Mouse (Mus musculus) CH12.LX (cell line): Measurements from ENCODE around the gene Suclg2.

Experiments
- CTCF ChIP-seq, 2 experiments: IDR thresholded peaks in 1 of 2; conservative IDR thresholded peaks in 1 of 2; 2 replicates each; pipeline ENCODE4 v1.5.1; 2011 to 2012; ENCODE audit warnings: low read depth in 2 of 2, low read length in 2 of 2, improper control_type of control experiment in 1 of 2, inconsistent platforms in 1 of 2, mild to moderate bottlenecking in 1 of 2, moderate library complexity in 1 of 2
- EP300 ChIP-seq: IDR thresholded peaks from 2 replicates; pipeline ENCODE4 v1.6.1; 2011; ENCODE audit warnings: low read length, improper control_type of control experiment
- POLR2A ChIP-seq: IDR thresholded peaks from 2 replicates; pipeline ENCODE4 v1.6.1; 2011; ENCODE audit warnings: low read depth, mild to moderate bottlenecking, improper control_type of control experiment, low read length
- POLR2AphosphoS2 ChIP-seq: IDR thresholded peaks from 2 replicates; pipeline ENCODE4 v1.6.1; 2011; ENCODE audit warnings: low read depth, low read length, improper control_type of control experiment
- TCF12 ChIP-seq: IDR thresholded peaks from 2 replicates; pipeline ENCODE4 v1.6.1; 2014; ENCODE audit warnings: low read depth, mild to moderate bottlenecking, inconsistent platforms, low read length, improper control_type of control experiment
- USF1 ChIP-seq: IDR thresholded peaks from 2 replicates; pipeline ENCODE4 v1.6.1; 2014; ENCODE audit warnings: low read depth, mild to moderate bottlenecking, inconsistent platforms, low read length, improper control_type of control experiment

- TF ChIP-seq POLR2A (no peak), CTCF (conservative IDR thresholded peaks at IDR 0.05 in 1 of 2, IDR thresholded peaks at IDR 0.05 in 1 of 2; ENCODE audit: low read depth in 2 of 2, low read length in 2 of 2) (no peak), POLR2AphosphoS2 (no peak), TCF12 (no peak), USF1 (no peak), EP300 (no peak)
Observed at GRCm38 (mm10) chr6:95700191-95700590, 18.4 kb downstream of the Suclg2 start.
